8 mouse cellular contexts compared by ENCODE assay signal in genomic region chr12:17747191-17748154, GRCm38 (mm10). TPM values are rescaled to one million over a fixed set of nuclear protein-coding genes. Genes with fewer than 3 reads are reported as not detected.
DNase-seq lines count a peak whose midpoint lies in the region; ATAC-seq and TF ChIP-seq lines count a peak whose summit lies in the region.

No protein-coding gene starts in this region.

- H3K27me3 ChIP-seq in kidney, adult 2 months (replicated peaks; ENCODE audit: control insufficient read depth, insufficient read depth, low read length): no peaks in the 10 kb centered on the region
- no peaks in the 10 kb centered on the region for H3K27me3 ChIP-seq in hindbrain, embryonic 13.5 days

- no peak for TF ChIP-seq POLR2A in kidney, adult 2 months (IDR thresholded peaks at IDR 0.05; ENCODE audit: low read depth, low read length)

- no peaks in the 10 kb centered on the region for H3K36me3 ChIP-seq in kidney, adult 2 months (ENCODE audit: control insufficient read depth, insufficient read depth, low read length)
- H3K36me3 ChIP-seq in hindbrain, embryonic 13.5 days: no peaks in the 10 kb centered on the region

- peaks cover 66% of the 10 kb centered on the region for H3K4me1 ChIP-seq in kidney, adult 2 months (ENCODE audit: control insufficient read depth, insufficient read depth, low read length)
- H3K4me1 ChIP-seq in hindbrain, embryonic 13.5 days (replicated peaks): peaks cover 58% of the 10 kb centered on the region

- no peak overlapping the region for H3K4me3 ChIP-seq in kidney, adult 2 months (ENCODE audit: insufficient read depth, low read depth, low read length)
- H3K4me3 ChIP-seq in hindbrain, embryonic 13.5 days: no peak overlapping the region

- no peak for TF ChIP-seq CTCF in kidney, adult 2 months (conservative IDR thresholded peaks at IDR 0.05; ENCODE audit: insufficient read depth, insufficient read length, low read depth, low read length)

- no peak overlapping the region for H3K9ac ChIP-seq in hindbrain, embryonic 13.5 days

- DNase-seq in kidney, adult 2 months: peak; percentile 38
- DNase-seq in kidney, adult 9 months: no peak
- DNase-seq in gastrocnemius, postnatal 4 days (ENCODE audit: low spot score in 2 of 2): no peak
- DNase-seq in urinary bladder, adult 18-20 months (ENCODE audit: low spot score in 2 of 2): no peak
- DNase-seq in right cerebral cortex, postnatal 4 days: no peak

- peak overlapping the region; percentile 48 for H3K27ac ChIP-seq in kidney, adult 2 months (ENCODE audit: insufficient read depth, low read depth, low read length)
- H3K27ac ChIP-seq in hindbrain, embryonic 13.5 days: peak overlapping the region; percentile 60

- no peaks in the 10 kb centered on the region for H3K9me3 ChIP-seq in hindbrain, embryonic 13.5 days

- H3K4me2 ChIP-seq in hindbrain, embryonic 13.5 days: no peak overlapping the region

- peak; percentile 22 for ATAC-seq in common myeloid progenitor, adult 5-6 weeks (replicated peaks; ENCODE audit: low read depth, poor library complexity, severe bottlenecking)
- ATAC-seq in hindbrain, embryonic 13.5 days (ENCODE audit: low FRiP score): peak; percentile 30; the same call in 1 of the 2 replicates
- 0 out of 2 replicates have a peak, but pooled peaks have one; percentile 10 for ATAC-seq in monocyte, adult 5-6 weeks (replicated peaks; ENCODE audit: insufficient number of reproducible peaks, low FRiP score, low TSS enrichment, poor library complexity, severe bottlenecking)

- 34% methylated on average over 10 of the region's 10 CpGs for WGBS in kidney, adult 2 months
- WGBS in hindbrain, embryonic 13.5 days: 33% methylated on average over 10 of the region's 10 CpGs

RNA-seq across cellular contexts. Expression of gene Hpcal1, which starts 56.8 kb away (rescaled TPM):
- 128 and 144 TPM in 2 replicates for polyA plus RNA-seq in kidney, adult 2 months (2012; rRNA removed)
- total RNA-seq in common myeloid progenitor, adult 5-6 weeks (2017): 14.7 and 14.8 TPM in 2 replicates
- polyA plus RNA-seq in hindbrain, embryonic 13.5 days (2015; fragmentation: Nextera tagmentation; extraction: Ambion mirVana): 77.6 and 79.9 TPM in 2 replicates
- 30.2 to 51.8 TPM (median 42.3 TPM) in 3 replicates for total RNA-seq in monocyte, adult 5-6 weeks (2017)
- 10 to 100 TPM; 21.7 to 23.0 TPM for total RNA-seq in gastrocnemius, postnatal 4 days (2021)
